Mouse (Mus musculus) heart, embryonic 16.5 days (tissue): Measurements from ENCODE around the gene Ccdc172. TPM values are rescaled to one million over a fixed set of nuclear protein-coding genes. Genes with fewer than 3 reads are reported as not detected.

Experiments
- ATAC-seq: fragments of 200-750 bp; cut with Nextera tagmentation; replicated peaks from 2 replicates; pipeline ENCODE4 v1.8.0; 2017; ENCODE audit warnings: moderate number of reproducible peaks; ENCODE audit not compliant: insufficient read depth, low FRiP score; ENCODE audit errors: extremely low read depth
- H3K27ac ChIP-seq: fragments of 300-500 bp; sonication (generic); 2 replicates; pipeline ENCODE4 v1.5.1; 2014; ENCODE audit warnings: mild to moderate bottlenecking, low read length, control low read depth, moderate library complexity
- H3K27me3 ChIP-seq: fragments of 300-500 bp; sonication (generic); 2 replicates; pipeline ENCODE4 v1.6.1; 2014; ENCODE audit warnings: low read length, mixed read lengths; ENCODE audit not compliant: control insufficient read depth, insufficient read depth
- H3K36me3 ChIP-seq: fragments of 300-500 bp; sonication (generic); 2 replicates; pipeline ENCODE4 v1.6.1; 2014; ENCODE audit not compliant: control insufficient read depth, insufficient read depth
- H3K4me1 ChIP-seq: fragments of 300-500 bp; sonication (generic); 2 replicates; pipeline ENCODE4 v1.6.1; 2014; ENCODE audit warnings: low read length, mixed read lengths; ENCODE audit not compliant: control insufficient read depth, insufficient read depth
- H3K4me2 ChIP-seq: fragments of 300-500 bp; sonication (generic); 2 replicates; pipeline ENCODE4 v1.6.1; 2014; ENCODE audit warnings: low read depth, mild to moderate bottlenecking, control low read depth, low read length
- H3K4me3 ChIP-seq: fragments of 300-500 bp; sonication (generic); 2 replicates; pipeline ENCODE4 v1.5.1; 2014; ENCODE audit warnings: mild to moderate bottlenecking, control low read depth, low read length
- H3K9ac ChIP-seq: fragments of 300-500 bp; sonication (generic); 2 replicates; pipeline ENCODE4 v1.6.1; 2014; ENCODE audit warnings: low read length, control low read depth
- H3K9me3 ChIP-seq: fragments of 300-500 bp; sonication (generic); replicated peaks from 2 replicates; pipeline ENCODE4 v1.6.1; 2016; ENCODE audit warnings: low read length; ENCODE audit not compliant: control insufficient read depth
- WGBS: fragments of 180-500 bp; shearing (Covaris S2); extraction: QIAGEN DNeasy Blood & Tissue Kit; methylation state at CpG from one replicate; pipeline ENCODE4 v1.1.7; 2014; 5-methylcytosine and 5-hydroxymethylcytosine counted together
- polyA plus RNA-seq: library from polyadenylated mRNA; unstranded; fragments of >200 nt; fragmentation: Nextera tagmentation; extraction: Ambion mirVana; gene quantifications from 2 replicates; pipeline ENCODE4 v1.2.1, GENCODE M21; 2015

Ccdc172 gene
- polyA plus RNA-seq, 1 experiment from 2014 or later: not detected

- Histone ChIP-seq H3K9me3 (no peaks in the 10 kb centered on the region), H3K27me3 (no peaks in the 10 kb centered on the region), H3K4me1 (no peaks in the 10 kb centered on the region), H3K4me2 (no peak overlapping the region), H3K36me3 (no peaks in the 10 kb centered on the region), H3K9ac (no peak overlapping the region), H3K27ac (no peak overlapping the region), H3K4me3 (no peak overlapping the region)
- no peak for ATAC-seq
- 76% methylated on average over 3 of the region's 3 CpGs for WGBS
Observed at GRCm38 (mm10) chr19:58550916-58551315, 39.1 kb downstream of the Ccdc172 start.

GRCm38 (mm10) chr19:58554974-58555373 lies 43.2 kb downstream of the Ccdc172 start:
- 76% methylated on average over 2 of the region's 2 CpGs for WGBS
- Histone ChIP-seq H3K9ac (no peak overlapping the region), H3K9me3 (no peaks in the 10 kb centered on the region)

GRCm38 (mm10) chr19:58558352-58558751 lies 46.6 kb downstream of the Ccdc172 start:
- H3K9ac ChIP-seq: no peak overlapping the region
- ATAC-seq: no peak
- H3K4me2 ChIP-seq: no peak overlapping the region
- no peak overlapping the region for H3K4me3 ChIP-seq
- no peaks in the 10 kb centered on the region for H3K36me3 ChIP-seq
- no peak overlapping the region for H3K27ac ChIP-seq
- H3K27me3 ChIP-seq: 0 out of 2 replicates have a peak, but pooled peaks cover 4% of the 10 kb centered on the region
- H3K4me1 ChIP-seq: no peaks in the 10 kb centered on the region
- 38% methylated on average over 5 of the region's 5 CpGs for WGBS
- no peaks in the 10 kb centered on the region for H3K9me3 ChIP-seq

More at GRCm38 (mm10) chr19:58554974-58555373, 43.2 kb downstream of the Ccdc172 start:
- no peak overlapping the region for H3K4me3 ChIP-seq
- H3K27me3 ChIP-seq: 0 out of 2 replicates have a peak, but pooled peaks cover 3% of the 10 kb centered on the region
- no peaks in the 10 kb centered on the region for H3K36me3 ChIP-seq
- no peak overlapping the region for H3K4me2 ChIP-seq
- H3K27ac ChIP-seq: no peak overlapping the region
- ATAC-seq: no peak
- H3K4me1 ChIP-seq: no peaks in the 10 kb centered on the region

- ATAC-seq: no peak
- H3K27ac ChIP-seq: no peak overlapping the region
- H3K36me3 ChIP-seq: no peaks in the 10 kb centered on the region
- no peak overlapping the region for H3K4me2 ChIP-seq
- H3K9me3 ChIP-seq: no peaks in the 10 kb centered on the region
- H3K27me3 ChIP-seq: 0 out of 2 replicates have a peak, but pooled peaks cover 4% of the 10 kb centered on the region
- no peak overlapping the region for H3K9ac ChIP-seq
- H3K4me3 ChIP-seq: no peak overlapping the region
- H3K4me1 ChIP-seq: no peaks in the 10 kb centered on the region
- WGBS: 89% methylated on average over 7 of the region's 7 CpGs
Observed at GRCm38 (mm10) chr19:58562301-58562815, 50.6 kb downstream of the Ccdc172 start.

GRCm38 (mm10) chr19:58571566-58571965 lies 59.8 kb downstream of the Ccdc172 start:
- H3K36me3 ChIP-seq: no peaks in the 10 kb centered on the region
- H3K27me3 ChIP-seq: no peaks in the 10 kb centered on the region
- WGBS: 86% methylated on average over 2 of the region's 2 CpGs
- no peaks in the 10 kb centered on the region for H3K4me1 ChIP-seq
- no peak overlapping the region for H3K27ac ChIP-seq
- H3K4me3 ChIP-seq: no peak overlapping the region
- no peak for ATAC-seq
- H3K9me3 ChIP-seq: no peaks in the 10 kb centered on the region
- no peak overlapping the region for H3K9ac ChIP-seq
- H3K4me2 ChIP-seq: no peak overlapping the region

- H3K9ac ChIP-seq: no peak overlapping the region
- no peaks in the 10 kb centered on the region for H3K4me1 ChIP-seq
- no peaks in the 10 kb centered on the region for H3K9me3 ChIP-seq
- no peaks in the 10 kb centered on the region for H3K36me3 ChIP-seq
- WGBS: 49% methylated on average over 11 of the region's 11 CpGs
- no peak overlapping the region for H3K4me2 ChIP-seq
- H3K27me3 ChIP-seq: no peaks in the 10 kb centered on the region
- no peak for ATAC-seq
- no peak overlapping the region for H3K27ac ChIP-seq
- H3K4me3 ChIP-seq: no peak overlapping the region
Observed at GRCm38 (mm10) chr19:58572429-58573071, 60.8 kb downstream of the Ccdc172 start.

GRCm38 (mm10) chr19:58573072-58573438 lies 61.3 kb downstream of the Ccdc172 start:
- 71% methylated on average over 3 of the region's 3 CpGs for WGBS
- H3K4me1 ChIP-seq: no peaks in the 10 kb centered on the region
- ATAC-seq: no peak

GRCm38 (mm10) chr19:58582018-58582417 lies 70.2 kb downstream of the Ccdc172 start:
- H3K4me2 ChIP-seq: no peak overlapping the region
- no peak overlapping the region for H3K4me3 ChIP-seq
- ATAC-seq: no peak
- H3K36me3 ChIP-seq: no peaks in the 10 kb centered on the region
- 76% methylated on average over 7 of the region's 7 CpGs for WGBS
- no peak overlapping the region for H3K9ac ChIP-seq
- H3K27ac ChIP-seq: no peak overlapping the region
- H3K9me3 ChIP-seq: no peaks in the 10 kb centered on the region
- H3K4me1 ChIP-seq: no peaks in the 10 kb centered on the region
- H3K27me3 ChIP-seq: no peaks in the 10 kb centered on the region

More at GRCm38 (mm10) chr19:58573072-58573438, 61.3 kb downstream of the Ccdc172 start:
- H3K4me2 ChIP-seq: no peak overlapping the region
- no peaks in the 10 kb centered on the region for H3K9me3 ChIP-seq
- H3K9ac ChIP-seq: no peak overlapping the region
- no peak overlapping the region for H3K4me3 ChIP-seq
- no peaks in the 10 kb centered on the region for H3K36me3 ChIP-seq
- no peaks in the 10 kb centered on the region for H3K27me3 ChIP-seq
- H3K27ac ChIP-seq: no peak overlapping the region

- ATAC-seq: no peak
- H3K36me3 ChIP-seq: no peaks in the 10 kb centered on the region
- 82% methylated on average over 5 of the region's 5 CpGs for WGBS
Observed at GRCm38 (mm10) chr19:58582956-58583355, 71.2 kb downstream of the Ccdc172 start.

More at GRCm38 (mm10) chr19:58582956-58583355, 71.2 kb downstream of the Ccdc172 start:
- Histone ChIP-seq H3K4me3 (no peak overlapping the region), H3K9ac (no peak overlapping the region), H3K9me3 (no peaks in the 10 kb centered on the region), H3K27ac (no peak overlapping the region), H3K4me1 (no peaks in the 10 kb centered on the region), H3K4me2 (no peak overlapping the region), H3K27me3 (no peaks in the 10 kb centered on the region)
